Mouse (Mus musculus) midbrain, embryonic 10.5 days (tissue): Measurements from ENCODE around the gene Dhrs11. TPM values are rescaled to one million over a fixed set of nuclear protein-coding genes. Genes with fewer than 3 reads are reported as not detected.
"Not testable (repeated sequence)": the region's sequence is repeated elsewhere in the genome, so short reads cannot be mapped to it uniquely, and the experiment has no call there.

Source experiments
- DNase-seq: peaks from one replicate; pipeline ENCODE4 v3.0.0-alpha.2; 2017; ENCODE audit warnings: low spot score
- H3K27ac ChIP-seq: fragments of 300-500 bp; sonication (generic); replicated peaks from 2 replicates; pipeline ENCODE4 v1.5.1; 2016; ENCODE audit warnings: mild to moderate bottlenecking
- H3K27me3 ChIP-seq: fragments of 300-500 bp; sonication (generic); 2 replicates; pipeline ENCODE4 v1.6.1; 2016; ENCODE audit warnings: low read depth, mild to moderate bottlenecking; ENCODE audit not compliant: poor library complexity, severe bottlenecking
- H3K36me3 ChIP-seq: fragments of 300-500 bp; sonication (generic); 2 replicates; pipeline ENCODE4 v1.6.1; 2016; ENCODE audit warnings: mild to moderate bottlenecking, moderate library complexity
- H3K4me1 ChIP-seq: fragments of 300-500 bp; sonication (generic); 2 replicates; pipeline ENCODE4 v1.6.1; 2016
- H3K4me3 ChIP-seq: fragments of 300-500 bp; sonication (generic); 2 replicates; pipeline ENCODE4 v1.5.1; 2016; ENCODE audit warnings: mild to moderate bottlenecking, moderate library complexity
- H3K9me3 ChIP-seq: fragments of 300-500 bp; sonication (generic); replicated peaks from 2 replicates; pipeline ENCODE4 v1.6.1; 2016; ENCODE audit warnings: mild to moderate bottlenecking
- WGBS: fragments of 180-500 bp; shearing (Covaris S2); methylation state at CpG from one replicate; pipeline ENCODE4 v1.1.7; 2016; 5-methylcytosine and 5-hydroxymethylcytosine counted together
- polyA plus RNA-seq: library from polyadenylated mRNA; unstranded; fragments of >200 nt; fragmentation: Nextera tagmentation; extraction: Ambion mirVana; gene quantifications from 2 replicates; pipeline ENCODE4 v1.2.1, GENCODE M21; 2016

Dhrs11 gene
- 12.0 and 12.8 TPM in 2 replicates for polyA plus RNA-seq

- peaks cover 21% of the 10 kb centered on the region for H3K4me1 ChIP-seq
- under 1% methylated on average over 62 of the region's 62 CpGs for WGBS
- peak within 1 kb of the TSS; percentile 81 for H3K27ac ChIP-seq
- H3K36me3 ChIP-seq = peaks cover 36% of the 10 kb centered on the region
- H3K4me3 ChIP-seq = peak within 1 kb of the TSS; percentile 85
- H3K27me3 ChIP-seq = no peaks in the 10 kb centered on the region
- H3K9me3 ChIP-seq = no peaks in the 10 kb centered on the region
- DNase-seq = peak; percentile 89
These were observed at the start of gene Dhrs11 for GRCm38 (mm10) chr11:84828516-84829399. Dhrs11 (minus strand) TSS chr11:84828994.

DNA sequence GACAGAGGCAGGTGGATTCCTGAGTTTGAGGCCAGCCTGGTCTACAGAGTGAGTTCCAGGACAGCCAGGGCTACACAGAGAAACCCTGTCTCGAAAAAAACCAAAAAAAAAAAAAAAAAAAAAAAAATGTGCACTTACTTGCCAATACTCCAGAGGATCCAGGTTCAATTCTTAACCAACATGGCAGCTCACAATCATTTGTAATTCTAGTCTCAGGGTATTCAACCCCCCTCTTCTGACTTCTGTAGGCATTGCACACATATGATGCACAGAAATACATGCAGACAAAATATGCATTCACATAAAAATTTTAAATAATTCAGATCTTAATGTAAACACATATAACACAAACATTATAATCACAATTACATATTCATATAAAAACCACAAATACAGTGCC, 47.2 kb upstream of the Dhrs11 start:
- 75% methylated on average over 1 of the region's 1 CpGs for WGBS
- H3K27ac ChIP-seq, H3K9me3 ChIP-seq, H3K27me3 ChIP-seq, DNase-seq, H3K4me3 ChIP-seq: not testable (repeated sequence)
- peaks cover 22% of the 10 kb centered on the region for H3K36me3 ChIP-seq
- H3K4me1 ChIP-seq = peaks cover 27% of the 10 kb centered on the region

GRCm38 (mm10) chr11:84873042-84873833, 44.4 kb upstream of the Dhrs11 start:
- no peak for DNase-seq
- Histone ChIP-seq H3K9me3 (no peaks in the 10 kb centered on the region), H3K27ac (no peak overlapping the region), H3K27me3 (no peaks in the 10 kb centered on the region), H3K4me1 (peaks cover 23% of the 10 kb centered on the region), H3K4me3 (no peak overlapping the region), H3K36me3 (peaks cover 22% of the 10 kb centered on the region)
- 76% methylated on average over 1 of the region's 1 CpGs for WGBS

GRCm38 (mm10) chr11:84871548-84872069, 42.8 kb upstream of the Dhrs11 start:
- no peak for DNase-seq
- peaks cover 39% of the 10 kb centered on the region for H3K4me1 ChIP-seq
- H3K36me3 ChIP-seq = peaks cover 6% of the 10 kb centered on the region
- H3K27ac ChIP-seq = peak overlapping the region; percentile 98
- peak overlapping the region; percentile 98 for H3K4me3 ChIP-seq
- no peaks in the 10 kb centered on the region for H3K27me3 ChIP-seq
- no peaks in the 10 kb centered on the region for H3K9me3 ChIP-seq
- WGBS = 86% methylated on average over 4 of the region's 4 CpGs

DNA sequence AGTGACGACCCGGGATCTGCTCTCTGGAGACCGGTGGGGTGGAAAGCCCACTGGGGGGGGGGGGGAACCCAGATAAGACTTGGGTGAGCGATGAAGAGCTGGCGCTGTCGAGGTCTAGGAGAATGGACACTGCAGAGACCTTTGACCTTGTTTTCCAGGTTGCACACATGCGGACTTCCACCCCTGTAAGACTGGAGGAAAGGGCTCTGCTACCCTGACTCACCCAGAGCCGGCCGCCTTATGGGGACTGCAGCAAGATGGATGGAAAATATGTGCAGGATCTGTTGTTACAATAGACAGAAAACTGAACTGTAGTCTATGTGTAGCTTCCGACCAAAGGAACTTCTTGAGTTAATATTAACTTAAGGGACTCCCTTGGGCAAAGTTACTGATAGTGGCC, 42.3 kb upstream of the Dhrs11 start:
- no peak for DNase-seq
- H3K4me3 ChIP-seq = peak overlapping the region; percentile 98
- H3K36me3 ChIP-seq = peaks cover under 1% of the 10 kb centered on the region; the same call in 1 of the 2 replicates
- no peaks in the 10 kb centered on the region for H3K27me3 ChIP-seq
- peak overlapping the region; percentile 98 for H3K27ac ChIP-seq
- peaks cover 40% of the 10 kb centered on the region for H3K4me1 ChIP-seq
- 1% methylated on average over 10 of the region's 10 CpGs for WGBS
- H3K9me3 ChIP-seq = no peaks in the 10 kb centered on the region

DNA sequence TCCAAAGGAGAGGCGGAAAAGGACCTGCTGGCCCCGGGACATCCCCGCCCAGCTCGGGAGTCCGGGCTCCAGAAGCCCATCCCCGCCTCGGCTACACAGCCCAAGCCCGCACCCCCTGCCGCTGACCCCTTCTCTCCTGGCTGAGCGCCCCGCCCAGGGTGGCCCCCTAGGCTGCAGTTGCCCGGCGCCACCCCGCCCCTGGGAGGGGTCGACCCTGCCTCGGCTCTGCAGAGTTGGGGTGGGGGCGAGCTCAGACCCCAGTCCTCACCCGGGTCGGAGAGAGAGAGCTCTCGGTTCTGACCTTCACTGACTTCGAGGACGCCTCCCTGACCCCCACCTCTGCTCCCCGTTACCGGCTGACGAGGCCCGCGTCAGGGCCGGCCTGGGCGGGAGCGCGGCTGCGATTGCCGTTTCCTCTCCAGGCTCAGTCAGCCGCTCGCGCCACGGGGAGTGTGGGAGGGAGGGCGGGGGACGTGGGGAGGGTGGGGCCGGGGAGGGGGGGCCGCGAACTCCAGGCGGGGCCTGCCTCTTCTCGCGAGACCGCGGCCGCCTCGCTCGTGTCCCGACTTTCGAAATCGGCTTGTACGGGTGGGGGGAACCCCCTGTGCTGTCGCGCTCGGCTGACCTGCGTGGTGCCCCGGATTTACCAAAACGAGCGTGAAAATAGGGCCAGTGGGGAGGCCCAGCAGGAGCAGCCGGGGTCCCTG, 41.7 kb upstream of the Dhrs11 start, which contains the start of gene Ggnbp2:
TSS of gene Ggnbp2 (minus strand) at position 481 of the 707 bp plus-strand sequence.
- Histone ChIP-seq H3K4me1 (peaks cover 40% of the 10 kb centered on the region), H3K36me3 (peaks cover 3% of the 10 kb centered on the region; the same call in 1 of the 2 replicates), H3K27me3 (no peaks in the 10 kb centered on the region), H3K27ac (peak within 1 kb of the TSS; percentile 98), H3K4me3 (peak within 1 kb of the TSS; percentile 98), H3K9me3 (no peaks in the 10 kb centered on the region)
- WGBS = under 1% methylated on average over 58 of the region's 62 CpGs
- DNase-seq = peak; percentile 91

DNA sequence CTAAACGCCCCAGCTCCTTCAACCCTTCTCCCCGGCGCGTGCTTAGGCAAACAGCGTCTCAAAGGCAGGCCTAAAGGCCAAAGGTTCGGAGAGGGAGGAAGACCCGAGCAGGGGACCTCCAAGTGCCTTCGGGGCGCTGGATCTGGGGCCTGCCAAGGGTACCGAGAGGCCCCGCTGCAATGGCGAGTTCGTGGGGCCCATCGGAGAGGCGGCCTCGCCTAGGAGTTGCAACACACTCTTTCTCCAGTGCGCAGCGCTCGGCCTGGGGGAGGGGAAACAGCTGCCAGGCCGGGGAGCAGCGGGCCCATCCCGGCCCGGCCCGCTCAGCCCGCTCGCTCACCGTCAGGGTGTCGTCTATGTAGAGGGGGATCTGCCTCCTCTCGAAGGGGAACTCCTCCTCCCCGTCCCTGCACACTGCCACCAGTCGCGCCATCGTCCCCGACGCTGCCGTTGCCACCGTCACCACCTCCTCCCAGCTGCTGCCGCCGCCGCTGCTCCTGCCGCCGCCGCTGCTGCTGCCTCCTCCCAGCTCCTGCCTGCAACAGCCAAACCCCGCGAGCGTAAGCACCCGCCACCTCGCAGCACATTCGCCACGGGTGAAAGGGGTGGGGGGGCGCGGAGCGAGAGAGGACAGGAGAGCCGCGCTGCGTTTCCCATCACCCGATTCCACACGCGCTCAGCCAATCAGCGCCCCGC, 40.9 kb upstream of the Dhrs11 start:
- no peaks in the 10 kb centered on the region for H3K27me3 ChIP-seq
- WGBS = under 1% methylated on average over 59 of the region's 61 CpGs
- peaks cover 4% of the 10 kb centered on the region; the same call in 1 of the 2 replicates for H3K36me3 ChIP-seq
- no peaks in the 10 kb centered on the region for H3K9me3 ChIP-seq
- H3K4me1 ChIP-seq = peaks cover 40% of the 10 kb centered on the region
- H3K4me3 ChIP-seq = peak overlapping the region; percentile 98
- DNase-seq = peak; percentile 98
- H3K27ac ChIP-seq = peak overlapping the region; percentile 98

GRCm38 (mm10) chr11:84868786-84869259, 40.0 kb upstream of the Dhrs11 start:
- no peaks in the 10 kb centered on the region for H3K27me3 ChIP-seq
- H3K9me3 ChIP-seq = no peaks in the 10 kb centered on the region
- peaks cover 4% of the 10 kb centered on the region; the same call in 1 of the 2 replicates for H3K36me3 ChIP-seq
- no peak for DNase-seq
- H3K4me3 ChIP-seq = peak overlapping the region; percentile 98
- H3K27ac ChIP-seq = peak overlapping the region; percentile 98
- peaks cover 40% of the 10 kb centered on the region for H3K4me1 ChIP-seq
- 19% methylated on average over 7 of the region's 7 CpGs for WGBS

GRCm38 (mm10) chr11:84867586-84867985, 38.8 kb upstream of the Dhrs11 start:
- no peak for DNase-seq
- H3K4me1 ChIP-seq = peaks cover 40% of the 10 kb centered on the region
- WGBS = 95% methylated on average over 2 of the region's 2 CpGs
- no peaks in the 10 kb centered on the region for H3K9me3 ChIP-seq
- H3K27ac ChIP-seq = no peak overlapping the region
- no peak overlapping the region for H3K4me3 ChIP-seq
- H3K36me3 ChIP-seq = peaks cover 10% of the 10 kb centered on the region; the same call in 1 of the 2 replicates
- H3K27me3 ChIP-seq = no peaks in the 10 kb centered on the region

DNA sequence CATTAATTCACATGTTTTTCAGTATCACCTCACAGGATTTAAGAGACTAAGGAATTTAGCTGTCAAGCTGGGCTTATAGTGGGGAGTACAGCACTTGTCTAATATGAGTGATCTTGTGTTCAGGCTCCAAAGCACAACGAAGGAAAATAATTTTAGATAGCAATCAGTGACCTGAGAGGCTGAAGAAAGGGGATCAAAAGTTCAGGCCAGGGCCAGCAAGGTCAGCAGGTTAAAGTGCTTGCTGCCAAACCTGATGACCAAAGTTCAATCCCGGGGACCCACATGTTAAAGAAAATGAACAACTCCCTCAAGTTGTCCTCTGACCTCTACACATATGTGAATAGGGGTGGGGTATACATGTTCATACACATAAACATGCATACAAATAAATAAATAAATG, 36.5 kb upstream of the Dhrs11 start:
- H3K4me3 ChIP-seq = no peak overlapping the region
- WGBS = 81% methylated on average over 2 of the region's 2 CpGs

DNA sequence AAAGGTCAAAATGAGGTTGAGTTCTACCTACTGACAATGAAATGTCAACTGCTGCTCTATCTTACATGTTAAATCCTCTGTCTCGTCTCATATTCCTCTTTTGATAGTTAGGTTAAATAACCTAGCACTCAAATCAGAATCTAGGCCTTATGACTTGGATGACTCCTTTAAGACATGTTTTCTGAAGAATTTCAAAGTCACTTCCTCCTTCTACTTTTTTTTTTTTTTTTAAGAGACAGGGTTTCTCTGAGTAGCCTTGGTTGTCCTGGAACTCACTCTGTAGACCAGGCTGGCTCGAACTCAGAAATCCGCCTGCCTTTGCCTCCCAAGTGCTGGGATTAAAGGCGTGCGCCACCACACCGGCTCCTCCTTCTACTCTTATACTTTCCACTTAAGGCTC, 26.5 kb upstream of the Dhrs11 start:
- H3K4me3 ChIP-seq = no peak overlapping the region
- H3K9me3 ChIP-seq = no peaks in the 10 kb centered on the region
- H3K27ac ChIP-seq = no peak overlapping the region
- H3K27me3 ChIP-seq = no peaks in the 10 kb centered on the region
- DNase-seq = no peak
- H3K4me1 ChIP-seq = no peaks in the 10 kb centered on the region
- H3K36me3 ChIP-seq = peaks cover 92% of the 10 kb centered on the region
- WGBS = 97% methylated on average over 6 of the region's 6 CpGs

More for the DNA sequence above, 36.5 kb upstream of the Dhrs11 start:
- Histone ChIP-seq H3K36me3 (peaks cover 28% of the 10 kb centered on the region), H3K9me3 (no peaks in the 10 kb centered on the region), H3K4me1 (peaks cover 31% of the 10 kb centered on the region), H3K27ac (no peak overlapping the region), H3K27me3 (no peaks in the 10 kb centered on the region)
- no peak for DNase-seq
